Mouse (Mus musculus): ENCODE results near the gene Rgs7. TPM values are rescaled to one million over a fixed set of nuclear protein-coding genes. Genes with fewer than 3 reads are reported as not detected.

The Rgs7 gene
- 100 to 1,000 TPM; 108 to 116 TPM for total RNA-seq (2021)
- long read RNA-seq, experiment 1, partial matches to known transcripts: 10 of 13 reads
- long read RNA-seq, experiment 1, other reads (novel, unspliced or antisense): 3 of 13 reads
- long read RNA-seq, experiment 2, partial matches to known transcripts: 8 of 10 reads
- long read RNA-seq, experiment 2, other reads (novel, unspliced or antisense): 2 of 10 reads

DNA sequence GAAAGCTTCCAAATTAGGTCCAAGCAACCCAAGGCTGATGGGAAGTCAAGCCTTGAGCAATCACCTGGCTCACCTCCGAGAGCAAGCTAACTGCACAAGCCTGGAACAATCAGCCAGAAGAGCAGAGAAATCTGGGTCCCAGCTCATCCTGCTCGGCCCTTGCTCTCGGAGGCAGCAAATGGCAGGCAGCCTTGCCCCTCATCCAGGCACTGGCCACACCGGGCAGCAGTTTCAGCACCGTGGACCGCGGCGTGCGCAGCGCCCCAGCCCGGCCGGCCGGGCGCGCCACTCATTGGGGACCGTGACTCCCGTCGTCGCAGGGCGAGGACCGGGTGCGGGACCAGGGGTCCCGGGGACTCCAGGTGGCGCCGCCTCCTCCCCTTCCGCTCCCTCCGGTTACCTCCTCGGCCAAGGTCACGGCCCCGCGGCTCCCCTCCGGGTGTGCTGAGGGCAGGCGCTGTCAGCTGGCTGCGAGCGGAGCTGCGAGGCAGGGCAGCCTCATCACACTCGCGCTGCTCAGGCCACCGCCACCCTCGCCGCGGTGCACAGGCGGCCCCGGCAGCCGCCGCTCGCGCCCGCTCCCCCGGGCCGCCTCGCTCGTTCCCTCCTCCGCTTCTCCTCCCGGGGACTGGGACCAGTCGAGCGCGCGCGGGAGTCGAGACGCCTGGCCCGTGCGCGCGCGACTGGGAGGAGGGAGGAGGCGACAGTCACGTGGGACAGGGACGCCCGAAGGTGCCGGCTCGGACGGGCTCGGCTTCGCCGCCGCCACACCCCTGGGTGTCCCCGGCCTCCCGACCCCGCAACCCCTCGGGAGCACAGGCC is at the start of gene Rgs7:
Gene Rgs7 (minus strand): TSS at position 640 of the 822 bp plus-strand sequence.
- DNase-seq (ENCODE audit: low spot score in 2 of 2): peak; percentile 65 to 81
- intact Hi-C loops (cut with DNase I): loop anchor here (10.0 kb wide), 1 partner anchor 367 kb away; no protein-coding TSS in a partner anchor

DNA sequence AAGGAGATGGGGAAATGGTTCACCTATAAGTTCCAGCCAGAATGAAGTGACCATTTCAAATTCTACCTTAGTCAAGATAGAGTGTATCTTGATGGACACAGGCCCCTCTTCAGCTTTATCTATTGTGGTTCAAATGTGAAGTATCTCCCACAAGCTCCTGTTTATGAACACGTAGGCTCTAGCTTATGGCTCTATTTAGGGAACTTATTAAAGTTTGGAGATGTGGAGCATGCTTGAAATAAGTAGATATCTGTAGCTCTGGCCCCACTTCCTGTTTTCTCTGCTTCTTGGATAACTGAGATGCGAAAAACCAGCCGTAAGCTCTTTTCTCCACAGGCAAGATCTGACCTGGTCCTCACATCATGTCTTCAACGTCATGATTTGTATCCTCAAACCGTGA is 48.4 kb upstream of the Rgs7 start:
- intact Hi-C loops (cut with DNase I): no loop called here
- no peak for DNase-seq (ENCODE audit: low spot score in 2 of 2)

DNA sequence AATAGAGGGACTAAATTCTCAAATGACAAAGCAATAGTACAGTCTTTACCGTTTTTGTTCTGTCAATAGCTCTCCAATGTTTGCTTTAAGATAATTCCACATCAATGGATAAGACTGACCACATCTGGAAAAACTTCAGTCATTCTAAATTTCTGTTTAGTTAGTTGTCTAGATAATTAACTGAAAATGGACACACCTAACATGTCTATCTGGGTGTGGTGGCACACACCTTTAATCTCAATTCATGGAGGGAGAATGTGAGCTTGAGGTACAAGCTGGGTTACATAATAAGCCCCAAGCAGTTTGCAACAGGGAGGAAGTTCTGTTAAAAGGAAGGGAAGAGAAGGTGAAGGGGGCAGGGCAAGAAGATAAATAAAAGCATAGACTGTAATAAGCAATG is 45.0 kb upstream of the Rgs7 start:
- intact Hi-C loops (cut with DNase I): no loop called here
- no peak for DNase-seq (ENCODE audit: low spot score in 2 of 2)

DNA sequence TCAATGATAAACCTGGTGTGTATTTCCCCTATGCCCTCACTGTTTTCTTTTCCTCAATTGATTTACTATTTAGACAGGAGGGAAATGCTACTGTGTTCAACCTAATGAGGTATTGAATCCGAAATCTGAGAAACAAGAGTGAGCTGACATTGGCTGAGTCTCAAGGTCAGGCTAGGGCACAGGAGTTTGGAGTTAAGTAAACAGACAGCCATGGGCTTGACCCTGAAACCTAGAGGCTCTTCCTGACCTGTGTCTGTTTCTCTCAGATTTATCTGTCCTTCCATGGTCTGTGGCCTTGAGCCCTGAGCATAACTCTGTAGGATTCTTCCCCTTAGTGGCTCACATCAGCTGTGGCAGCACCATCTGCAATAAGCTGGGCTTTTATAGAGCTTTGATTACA is 37.6 kb upstream of the Rgs7 start:
- intact Hi-C loops (cut with DNase I): no loop called here

DNA sequence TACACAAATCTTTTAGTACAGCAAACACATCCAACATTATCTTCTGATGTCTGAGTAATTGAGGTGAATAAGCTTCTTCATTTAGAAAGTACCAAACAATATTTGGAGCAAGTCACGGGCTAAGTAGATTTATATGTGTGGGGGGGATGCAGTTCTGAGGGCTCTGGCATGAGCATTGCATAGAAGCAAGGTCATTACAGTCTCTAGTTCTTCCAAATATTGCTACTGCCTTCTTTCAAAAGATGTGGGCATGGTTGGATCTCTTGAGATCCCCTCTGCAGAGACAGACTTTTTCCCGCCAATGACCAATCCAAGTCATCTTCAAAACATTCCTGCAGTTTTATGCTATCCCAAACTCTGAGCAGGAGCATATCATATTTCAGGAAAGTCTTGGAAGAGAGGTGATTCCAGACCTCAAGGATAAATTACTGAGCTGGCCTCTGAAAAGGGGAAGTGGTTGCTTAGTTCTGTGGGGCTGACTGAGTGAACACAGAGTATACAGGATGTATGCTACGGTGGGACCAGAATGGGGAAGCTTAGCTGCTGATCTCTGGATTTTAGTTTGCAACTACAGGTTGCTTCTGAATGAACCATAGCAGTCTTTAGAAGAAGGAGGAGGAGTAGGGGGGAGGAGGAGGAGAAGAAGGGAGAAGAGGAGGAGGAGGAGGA is 32.5 kb upstream of the Rgs7 start:
- no peak for DNase-seq (ENCODE audit: low spot score in 2 of 2)
- intact Hi-C loops (cut with DNase I): no loop called here

More for the DNA sequence above, 37.6 kb upstream of the Rgs7 start:
- DNase-seq (ENCODE audit: low spot score in 2 of 2): no peak

DNA sequence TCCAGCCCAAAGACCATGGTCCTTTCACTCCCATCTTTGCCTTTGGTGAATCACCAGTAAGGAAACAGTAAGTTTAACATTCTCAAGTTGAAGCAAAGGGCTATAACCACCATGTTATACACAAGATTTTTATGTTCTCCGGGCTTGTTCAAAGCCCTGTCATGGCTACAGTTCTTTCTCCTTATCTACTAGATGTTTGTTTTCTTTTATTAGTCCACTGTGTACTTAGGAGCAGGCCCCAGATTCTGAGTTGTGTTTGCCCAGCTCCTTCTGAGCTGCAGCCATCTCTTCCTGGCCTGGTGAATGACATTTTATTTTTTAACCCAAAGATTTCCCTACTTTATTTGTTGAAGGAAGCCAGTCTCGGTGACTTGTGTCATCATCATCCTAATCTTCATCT is 31.3 kb upstream of the Rgs7 start:
- intact Hi-C loops (cut with DNase I): no loop called here
- no peak for DNase-seq (ENCODE audit: low spot score in 2 of 2)

DNA sequence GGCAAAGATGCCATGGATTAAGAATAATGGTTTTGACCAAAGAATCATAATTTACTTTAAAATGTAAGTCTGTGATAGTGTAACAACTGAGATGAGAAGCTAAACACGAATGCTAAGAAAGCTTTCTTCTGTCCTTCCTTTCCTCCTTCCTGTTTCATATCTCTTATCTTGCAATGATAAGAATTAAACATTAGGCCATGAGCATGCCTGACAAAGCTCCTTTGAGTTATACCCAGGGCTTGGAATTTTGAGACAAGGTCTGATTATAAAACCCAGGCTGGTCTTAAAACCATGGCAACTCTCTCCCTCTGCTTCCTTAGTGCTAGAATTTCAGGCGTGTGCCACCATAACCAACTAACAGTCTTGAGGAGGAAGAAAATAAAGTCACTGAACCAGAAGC is 22.2 kb upstream of the Rgs7 start:
- no peak for DNase-seq (ENCODE audit: low spot score in 2 of 2)
- intact Hi-C loops (cut with DNase I): no loop called here

DNA sequence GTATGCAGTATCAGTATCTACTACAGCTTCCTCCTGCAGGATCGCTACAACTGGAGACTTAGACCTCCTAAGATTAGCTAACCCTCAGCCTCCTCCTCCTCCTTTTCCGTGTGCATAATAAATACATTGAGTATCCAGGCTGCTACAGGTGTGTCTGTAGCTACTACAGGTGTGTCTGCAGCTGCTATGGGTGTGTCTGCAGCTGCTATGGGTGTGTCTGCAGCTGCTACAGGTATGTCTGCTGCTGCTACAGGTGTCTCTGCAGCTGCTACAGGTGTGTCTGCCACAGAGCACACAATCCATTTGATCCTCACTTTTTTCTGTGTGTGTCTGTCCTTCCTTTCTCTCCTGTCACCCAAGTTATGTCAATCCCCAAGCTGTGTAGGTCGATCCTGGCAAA is 19.9 kb upstream of the Rgs7 start:
- intact Hi-C loops (cut with DNase I): no loop called here
- DNase-seq (ENCODE audit: low spot score in 2 of 2): no peak

DNA sequence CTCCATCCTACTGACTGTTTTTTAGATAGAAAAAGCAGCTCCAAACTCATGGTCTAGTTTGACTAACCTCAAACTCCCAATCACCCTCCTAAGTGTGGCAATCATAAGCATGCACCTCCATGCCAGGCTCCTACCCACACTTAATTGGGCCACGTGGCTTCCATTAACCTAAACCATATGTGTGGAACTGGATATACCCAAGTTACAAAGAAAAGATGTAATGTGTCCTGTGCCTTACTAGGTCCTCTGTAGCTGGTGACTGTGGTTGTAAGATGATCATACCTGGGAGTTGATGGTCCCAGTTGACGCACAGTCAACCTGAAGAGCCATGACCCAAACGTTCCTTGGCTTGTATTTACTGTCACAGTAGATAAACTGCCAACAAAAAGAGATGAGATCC is 17.7 kb upstream of the Rgs7 start:
- no peak for DNase-seq (ENCODE audit: low spot score in 2 of 2)
- intact Hi-C loops (cut with DNase I): no loop called here

DNA sequence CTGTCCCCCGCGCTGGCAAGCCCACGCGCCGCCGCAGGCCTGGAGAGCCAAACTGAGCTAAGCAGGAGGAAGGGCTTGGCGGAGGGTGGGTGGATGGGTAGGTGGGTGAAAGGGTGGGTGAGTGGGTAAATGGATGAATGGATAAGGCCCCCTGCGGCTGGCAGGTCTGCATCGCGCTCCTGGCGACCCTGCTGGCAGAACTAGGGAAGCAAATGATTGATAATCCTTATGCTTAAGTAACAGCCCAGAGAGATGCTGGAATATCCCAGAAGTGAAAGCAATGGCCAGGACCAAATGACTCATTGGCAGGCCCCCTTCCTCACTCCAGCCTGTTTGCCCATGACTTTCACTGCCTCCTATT is 363 bp upstream of the Rgs7 start:
- DNase-seq (ENCODE audit: low spot score in 2 of 2): peak in 1 of 2 experiments; percentile 10
- intact Hi-C loops (cut with DNase I): loop anchor here (10.0 kb wide), 1 partner anchor 368 kb away; no protein-coding TSS in a partner anchor

DNA sequence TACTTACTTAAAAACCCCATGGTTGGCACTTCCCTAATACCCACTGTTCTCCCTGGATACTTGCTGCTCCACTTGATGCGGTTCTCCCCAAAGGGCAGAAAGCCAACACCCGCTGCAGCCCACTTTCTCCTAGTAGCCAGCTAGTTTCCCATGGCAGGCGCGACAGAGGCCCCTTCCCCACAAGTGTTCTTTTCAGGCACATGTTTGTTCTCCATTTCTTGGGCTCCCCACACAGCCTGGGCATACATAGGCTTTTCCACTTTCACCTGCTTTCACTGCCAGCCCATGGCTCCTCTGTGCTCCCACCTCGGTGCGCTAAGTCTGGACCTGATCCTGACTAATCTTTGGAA is 814 bp downstream of the Rgs7 start:
- peak; percentile 13 to 17 for DNase-seq (ENCODE audit: low spot score in 2 of 2)
- intact Hi-C loops (cut with DNase I): loop anchor here (10.0 kb wide), 1 partner anchor 367 kb away; no protein-coding TSS in a partner anchor

DNA sequence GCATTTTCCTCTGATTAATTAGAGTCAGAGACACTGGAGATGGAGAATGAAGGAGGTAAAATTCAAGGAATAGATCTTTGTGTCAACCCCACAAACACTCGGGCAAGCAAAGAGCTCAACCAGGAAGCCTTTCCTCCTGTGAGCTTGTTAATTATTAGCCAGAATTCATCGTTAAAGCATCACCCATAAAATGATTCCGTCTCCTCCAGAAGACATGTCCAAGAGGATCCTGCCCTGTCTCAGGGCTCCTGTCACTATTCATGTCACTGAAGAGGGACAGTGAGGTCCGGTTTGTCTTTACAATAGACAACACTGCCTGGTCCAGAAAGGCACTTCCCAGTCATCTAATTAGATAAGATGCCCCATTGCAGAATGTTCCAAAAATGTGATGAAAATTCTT is 7.2 kb downstream of the Rgs7 start:
- intact Hi-C loops (cut with DNase I): no loop called here

DNA sequence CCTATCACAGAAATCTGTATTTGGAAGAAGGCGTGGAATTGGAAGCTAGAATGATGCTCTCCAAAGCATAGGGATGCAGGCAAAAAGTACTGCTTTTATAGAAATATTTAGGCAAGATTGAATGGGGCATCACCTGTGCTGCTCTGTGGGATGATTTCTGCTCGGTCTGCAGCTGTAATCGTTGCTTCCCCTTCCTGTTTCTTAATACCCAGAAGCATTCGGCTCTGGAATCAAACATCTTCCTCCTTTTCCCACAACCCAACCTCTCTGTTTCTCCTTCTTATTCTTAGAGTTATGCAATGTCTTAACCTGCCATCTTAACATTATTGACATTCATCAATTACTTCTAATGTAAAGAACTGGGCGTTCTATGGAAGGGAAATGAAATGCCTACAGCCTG is 19.2 kb downstream of the Rgs7 start:
- no peak for DNase-seq (ENCODE audit: low spot score in 2 of 2)
- intact Hi-C loops (cut with DNase I): no loop called here

More for the DNA sequence above, 7.2 kb downstream of the Rgs7 start:
- no peak for DNase-seq (ENCODE audit: low spot score in 2 of 2)

DNA sequence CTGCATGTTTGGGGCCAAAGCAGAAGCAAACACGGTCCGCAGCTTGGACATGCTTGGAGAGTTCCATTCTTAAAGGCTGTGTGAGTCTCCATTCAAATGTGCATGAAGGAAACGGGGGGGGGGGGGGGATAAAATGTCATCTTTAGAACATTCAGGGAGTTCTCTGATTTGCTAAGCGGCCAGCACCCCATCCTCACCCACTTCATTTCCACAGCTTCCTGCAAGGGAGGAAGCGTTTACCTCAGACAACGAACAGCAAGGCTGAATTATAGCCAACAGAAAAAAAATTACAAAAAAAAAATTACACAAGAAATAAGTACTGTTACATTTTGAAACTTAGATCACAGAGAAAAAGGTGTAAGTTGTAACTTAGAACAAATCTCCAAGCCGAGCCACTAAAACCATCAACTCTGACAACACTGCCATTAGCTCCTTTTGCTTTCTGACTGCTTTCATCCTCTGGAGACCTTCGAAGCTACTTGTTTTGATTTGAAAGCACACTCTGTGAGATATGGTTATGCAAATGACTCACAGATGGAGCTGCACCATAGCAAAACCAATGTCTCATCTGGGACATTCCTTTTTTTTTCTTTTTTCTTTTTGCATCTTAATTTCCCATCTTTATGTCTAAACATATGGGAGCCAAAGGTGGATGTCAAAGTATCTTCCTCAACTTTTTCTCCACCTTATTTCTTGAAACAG is 23.1 kb downstream of the Rgs7 start:
- intact Hi-C loops (cut with DNase I): no loop called here
- DNase-seq (ENCODE audit: low spot score in 2 of 2): no peak

DNA sequence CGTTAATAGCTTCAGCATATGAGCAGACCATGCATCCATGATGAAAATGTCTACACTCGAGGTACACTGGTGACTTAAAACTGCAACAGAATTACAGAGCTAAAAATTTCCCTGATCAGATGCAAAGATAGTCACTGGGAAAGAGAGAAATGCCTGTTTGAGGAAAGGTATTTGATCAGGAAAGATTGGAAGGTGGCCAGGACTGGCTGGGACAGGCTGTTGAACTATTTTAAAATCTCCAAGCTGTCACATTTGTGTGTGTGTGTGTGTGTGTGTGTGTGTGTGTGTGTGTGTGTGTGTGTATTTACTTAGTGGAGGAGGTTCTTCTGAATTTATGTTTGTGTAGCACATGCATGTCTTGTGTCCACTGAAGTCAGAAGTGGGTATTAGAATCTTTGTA is 27.7 kb downstream of the Rgs7 start:
- intact Hi-C loops (cut with DNase I): no loop called here
- DNase-seq (ENCODE audit: low spot score in 2 of 2): no peak

DNA sequence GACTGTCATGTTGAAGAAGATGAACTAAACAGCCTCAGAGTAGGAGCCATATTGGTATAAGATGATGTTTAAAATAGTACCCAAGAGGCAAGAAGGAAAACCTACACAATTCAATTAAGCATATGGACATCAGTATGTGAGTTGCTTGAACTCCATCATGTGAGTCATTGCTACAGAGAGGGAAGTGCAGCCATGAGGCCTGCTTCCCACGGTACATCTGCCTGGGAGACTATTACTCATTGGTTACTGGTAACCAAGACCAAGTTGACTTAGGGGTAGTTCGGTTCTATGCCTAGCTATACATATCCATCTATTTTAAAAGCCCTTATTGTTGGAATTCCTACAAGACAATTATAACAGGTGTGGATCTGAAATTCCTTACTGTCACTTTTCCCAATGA is 29.9 kb downstream of the Rgs7 start:
- DNase-seq (ENCODE audit: low spot score in 2 of 2): no peak
- intact Hi-C loops (cut with DNase I): no loop called here

DNA sequence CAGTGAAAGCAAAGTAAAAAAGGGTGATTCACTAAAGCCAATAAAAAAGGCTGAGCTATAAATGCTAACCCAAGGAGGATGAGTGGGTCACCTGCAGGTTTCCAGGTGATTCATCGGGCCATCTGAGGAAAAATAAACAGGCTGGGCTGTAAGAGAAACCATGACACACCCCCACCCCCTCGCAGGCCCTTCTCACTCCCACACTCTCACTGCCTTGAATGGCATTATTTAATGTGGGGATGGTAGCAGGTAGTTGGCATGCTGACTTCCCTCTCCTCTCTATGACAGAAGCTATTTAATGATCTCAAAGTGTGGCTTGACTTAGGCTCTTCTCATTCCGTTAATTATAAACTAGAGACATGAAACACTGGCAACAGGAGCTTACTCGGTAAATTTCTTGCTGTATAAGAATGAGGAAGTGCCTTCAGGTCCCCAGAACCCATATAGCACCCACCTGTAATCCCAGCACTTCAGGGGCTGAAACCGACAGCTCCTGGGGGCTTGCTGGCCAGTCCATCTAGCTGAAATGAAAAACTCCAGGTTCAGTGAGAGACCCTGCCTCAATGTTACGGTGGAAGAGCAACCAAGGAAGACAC is 38.2 kb downstream of the Rgs7 start:
- intact Hi-C loops (cut with DNase I): no loop called here
- DNase-seq (ENCODE audit: low spot score in 2 of 2): no peak

DNA sequence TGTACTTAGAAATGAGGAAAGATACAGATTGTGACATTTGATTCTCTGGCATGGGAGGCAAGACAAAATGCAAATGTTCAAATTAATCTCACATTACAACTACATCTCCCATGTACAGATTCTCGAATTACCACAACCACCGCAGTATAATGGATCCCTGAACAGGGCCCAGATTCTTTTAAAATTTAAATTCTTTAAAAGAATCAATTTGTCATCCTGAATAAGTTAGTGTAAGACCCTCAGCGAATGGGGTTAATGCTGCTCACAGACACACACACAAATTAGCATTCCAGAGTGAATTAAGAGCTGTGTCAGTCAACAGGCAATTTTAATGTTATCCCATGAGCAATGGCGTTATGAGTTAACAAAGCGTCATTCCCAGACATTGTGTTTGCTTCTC is 44.3 kb downstream of the Rgs7 start:
- no peak for DNase-seq (ENCODE audit: low spot score in 2 of 2)
- intact Hi-C loops (cut with DNase I): no loop called here

DNA sequence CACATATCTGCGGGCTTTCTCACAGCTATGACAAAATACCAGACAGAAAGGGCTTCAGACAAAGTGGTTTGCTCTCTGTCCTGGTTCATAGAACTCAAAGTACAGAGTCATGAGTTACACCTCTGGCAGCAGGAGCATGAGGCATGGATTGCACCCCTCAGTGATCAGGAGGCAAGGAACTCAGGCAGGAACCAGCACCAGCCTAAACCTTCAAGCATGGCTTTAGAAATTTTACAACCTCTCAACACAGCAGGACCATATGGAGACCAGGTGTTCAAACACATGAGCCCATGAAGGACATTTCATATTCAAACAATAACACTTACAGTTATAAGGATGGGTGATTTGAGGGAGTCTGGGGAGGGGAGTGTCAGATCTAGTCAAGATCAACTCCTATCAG is 49.4 kb downstream of the Rgs7 start:
- intact Hi-C loops (cut with DNase I): no loop called here
- DNase-seq (ENCODE audit: low spot score in 2 of 2): no peak

DNA sequence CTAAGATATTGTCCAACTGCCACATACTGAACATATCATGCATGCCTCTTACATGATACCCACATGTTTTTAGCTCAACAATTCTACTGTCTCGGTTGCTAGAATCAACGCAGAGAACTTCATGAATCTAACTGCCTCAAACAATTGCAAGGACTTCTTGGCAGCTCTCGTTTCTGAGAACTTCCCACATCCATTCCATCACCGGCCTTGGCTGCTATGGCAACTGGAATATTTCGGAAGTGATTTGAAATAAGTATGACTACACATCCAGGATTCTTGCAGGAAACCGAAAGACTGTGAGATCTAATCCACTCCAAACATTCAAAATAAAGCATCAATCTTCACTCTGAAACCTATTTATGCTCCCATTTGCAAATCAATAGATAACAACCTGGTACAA is 50.3 kb downstream of the Rgs7 start:
- peak; percentile 68 to 75 for DNase-seq (ENCODE audit: low spot score in 2 of 2)
- intact Hi-C loops (cut with DNase I): no loop called here

Data from left cerebral cortex, postnatal 14 days (tissue).